Mouse (Mus musculus): ENCODE measurements around the gene Arl2. TPM values are rescaled to one million over a fixed set of nuclear protein-coding genes. Genes with fewer than 3 reads are reported as not detected.
A peak's percentile ranks its signal among the peaks of the same experiment; 100 is the strongest.
"Not testable (repeated sequence)": the region's sequence is repeated elsewhere in the genome, so short reads cannot be mapped to it uniquely, and the experiment has no call there.

Gene Arl2
- polyA plus RNA-seq, 1 experiment from 2014 or later = 68.0 TPM

DNA sequence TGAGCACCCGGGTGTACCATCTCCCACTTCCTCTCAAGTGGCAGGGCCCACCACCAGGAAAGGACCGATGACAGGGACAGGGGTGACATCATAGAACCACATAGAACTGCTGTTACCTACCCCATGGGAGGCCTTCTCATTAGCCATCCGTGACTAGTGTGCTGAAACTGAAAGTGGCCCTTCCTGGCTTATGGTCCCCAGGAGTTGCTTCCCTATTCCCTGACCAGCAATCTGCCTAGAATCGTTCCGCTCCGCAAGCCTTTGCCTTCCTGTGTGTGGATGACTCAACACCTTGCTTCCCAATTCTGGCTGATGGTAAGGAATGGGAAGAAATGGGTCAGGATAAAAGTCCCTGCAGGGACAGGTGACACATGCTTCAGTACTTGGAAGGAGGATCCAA lies 15.9 kb upstream of the Arl2 start:
- WGBS = 71% methylated on average over 6 of the region's 6 CpGs
- no peaks in the 10 kb centered on the region for H3K36me3 ChIP-seq (ENCODE audit: control insufficient read depth, insufficient read depth, low read length)
- no peak overlapping the region for H3K4me3 ChIP-seq (ENCODE audit: low read depth, low read length)
- H3K4me1 ChIP-seq (ENCODE audit: control insufficient read depth, insufficient read depth, low read length) = no peaks in the 10 kb centered on the region
- H3K4me2 ChIP-seq (ENCODE audit: low read depth, severe bottlenecking) = no peak overlapping the region
- H3K27me3 ChIP-seq (ENCODE audit: control insufficient read depth, insufficient read depth, low read length) = no peaks in the 10 kb centered on the region
- ATAC-seq (ENCODE audit: insufficient number of reproducible peaks, low FRiP score, low TSS enrichment, low read depth) = no peak
- no peaks in the 10 kb centered on the region for H3K9me3 ChIP-seq (ENCODE audit: control insufficient read depth, low read length)
- H3K9ac ChIP-seq (ENCODE audit: low read length) = no peak overlapping the region
- H3K27ac ChIP-seq (replicated peaks; ENCODE audit: low read depth, low read length) = no peak overlapping the region
- DNase-seq (ENCODE audit: low spot score) = no peak

DNA sequence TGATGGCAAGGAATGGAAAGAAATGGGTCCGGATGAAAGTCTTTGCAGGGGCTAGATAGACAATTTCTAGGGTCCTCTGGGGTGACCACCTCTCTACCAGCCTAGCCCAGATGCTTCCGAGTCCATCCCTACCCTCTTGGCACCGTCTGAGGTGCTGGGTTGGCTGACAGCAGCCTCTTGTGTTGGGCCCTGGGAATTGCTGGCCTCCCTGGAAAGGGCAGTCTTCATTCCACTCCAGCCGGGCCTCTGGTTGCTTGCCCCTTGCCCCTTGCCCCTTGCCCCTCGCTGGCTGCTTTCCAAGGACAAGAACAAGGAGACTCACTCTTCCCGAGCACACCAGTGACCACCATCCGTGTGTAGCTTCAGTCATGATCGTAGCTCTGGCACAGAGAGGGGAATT lies 15.0 kb upstream of the Arl2 start:
- Histone ChIP-seq H3K9me3 (ENCODE audit: control insufficient read depth, low read length) (no peaks in the 10 kb centered on the region), H3K36me3 (ENCODE audit: control insufficient read depth, insufficient read depth, low read length) (no peaks in the 10 kb centered on the region), H3K4me2 (ENCODE audit: low read depth, severe bottlenecking) (no peak overlapping the region), H3K27ac (replicated peaks; ENCODE audit: low read depth, low read length) (no peak overlapping the region), H3K9ac (ENCODE audit: low read length) (no peak overlapping the region), H3K4me3 (ENCODE audit: low read depth, low read length) (no peak overlapping the region), H3K27me3 (ENCODE audit: control insufficient read depth, insufficient read depth, low read length) (no peaks in the 10 kb centered on the region), H3K4me1 (ENCODE audit: control insufficient read depth, insufficient read depth, low read length) (no peaks in the 10 kb centered on the region)
- ATAC-seq (ENCODE audit: insufficient number of reproducible peaks, low FRiP score, low TSS enrichment, low read depth) (no peak), DNase-seq (ENCODE audit: low spot score) (no peak)
- 65% methylated on average over 8 of the region's 8 CpGs for WGBS

DNA sequence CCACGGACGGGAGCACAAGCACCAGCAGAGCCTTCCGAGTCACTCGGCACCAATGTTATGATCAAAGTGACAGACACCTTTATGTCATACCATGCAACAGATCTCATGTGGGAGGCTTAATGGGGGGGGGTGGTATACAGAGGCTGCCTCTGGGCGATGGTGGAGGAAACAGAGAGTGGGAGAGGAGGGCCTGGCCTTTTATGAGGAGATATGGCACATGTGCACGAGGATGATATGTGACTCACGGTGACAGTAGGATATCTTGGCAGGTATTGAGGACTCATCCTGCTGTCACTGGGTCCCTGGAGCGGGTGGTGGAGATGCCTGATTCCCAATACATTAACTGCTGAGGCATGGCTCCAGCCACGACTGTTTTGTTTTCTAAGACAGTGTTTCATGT lies 13.8 kb upstream of the Arl2 start:
- Histone ChIP-seq H3K27me3 (ENCODE audit: control insufficient read depth, insufficient read depth, low read length) (no peaks in the 10 kb centered on the region), H3K36me3 (ENCODE audit: control insufficient read depth, insufficient read depth, low read length) (no peaks in the 10 kb centered on the region), H3K9ac (ENCODE audit: low read length) (no peak overlapping the region), H3K4me1 (ENCODE audit: control insufficient read depth, insufficient read depth, low read length) (no peaks in the 10 kb centered on the region), H3K9me3 (ENCODE audit: control insufficient read depth, low read length) (no peaks in the 10 kb centered on the region), H3K4me2 (ENCODE audit: low read depth, severe bottlenecking) (no peak overlapping the region), H3K27ac (replicated peaks; ENCODE audit: low read depth, low read length) (no peak overlapping the region), H3K4me3 (ENCODE audit: low read depth, low read length) (no peak overlapping the region)
- DNase-seq (ENCODE audit: low spot score) = no peak
- WGBS = 85% methylated on average over 9 of the region's 9 CpGs
- no peak for ATAC-seq (ENCODE audit: insufficient number of reproducible peaks, low FRiP score, low TSS enrichment, low read depth)

- WGBS = 76% methylated on average over 5 of the region's 5 CpGs
- Histone ChIP-seq H3K9me3 (ENCODE audit: control insufficient read depth, low read length) (no peaks in the 10 kb centered on the region), H3K27ac (replicated peaks; ENCODE audit: low read depth, low read length) (no peak overlapping the region), H3K27me3 (ENCODE audit: control insufficient read depth, insufficient read depth, low read length) (no peaks in the 10 kb centered on the region), H3K36me3 (ENCODE audit: control insufficient read depth, insufficient read depth, low read length) (no peaks in the 10 kb centered on the region), H3K4me1 (ENCODE audit: control insufficient read depth, insufficient read depth, low read length) (peaks cover 6% of the 10 kb centered on the region), H3K4me2 (ENCODE audit: low read depth, severe bottlenecking) (no peak overlapping the region), H3K9ac (ENCODE audit: low read length) (no peak overlapping the region), H3K4me3 (ENCODE audit: low read depth, low read length) (no peak overlapping the region)
- ATAC-seq (ENCODE audit: insufficient number of reproducible peaks, low FRiP score, low TSS enrichment, low read depth) (no peak), DNase-seq (ENCODE audit: low spot score) (no peak)
Observed at GRCm38 (mm10) chr19:6144842-6145241, 3.5 kb upstream of the Arl2 start.

- ATAC-seq (ENCODE audit: insufficient number of reproducible peaks, low FRiP score, low TSS enrichment, low read depth) = peak; percentile 92
- H3K27ac ChIP-seq (replicated peaks; ENCODE audit: low read depth, low read length) = peak within 1 kb of the TSS; percentile 93
- H3K9ac ChIP-seq (ENCODE audit: low read length) = peak within 1 kb of the TSS; percentile 86
- no peaks in the 10 kb centered on the region for H3K9me3 ChIP-seq (ENCODE audit: control insufficient read depth, low read length)
- peak; percentile 97 for DNase-seq (ENCODE audit: low spot score)
- H3K4me3 ChIP-seq (ENCODE audit: low read depth, low read length) = peak within 1 kb of the TSS; percentile 56
- no peaks in the 10 kb centered on the region for H3K27me3 ChIP-seq (ENCODE audit: control insufficient read depth, insufficient read depth, low read length)
- WGBS = under 1% methylated on average over 67 of the region's 68 CpGs
- H3K4me2 ChIP-seq (ENCODE audit: low read depth, severe bottlenecking) = peak within 1 kb of the TSS; percentile 73
- H3K36me3 ChIP-seq (ENCODE audit: control insufficient read depth, insufficient read depth, low read length) = 0 out of 2 replicates have a peak, but pooled peaks cover 2% of the 10 kb centered on the region
- H3K4me1 ChIP-seq (ENCODE audit: control insufficient read depth, insufficient read depth, low read length) = peaks cover 7% of the 10 kb centered on the region
Observed at GRCm38 (mm10) chr19:6140678-6141393, 512 bp downstream of the Arl2 start, which contains the start of gene Batf2. Batf2 (plus strand) TSS chr19:6140983.

GRCm38 (mm10) chr19:6140374-6140677 lies 1.0 kb downstream of the Arl2 start:
- DNase-seq (ENCODE audit: low spot score) (no peak), ATAC-seq (ENCODE audit: insufficient number of reproducible peaks, low FRiP score, low TSS enrichment, low read depth) (no peak)
- no peaks in the 10 kb centered on the region for H3K9me3 ChIP-seq (ENCODE audit: control insufficient read depth, low read length)
- H3K4me2 ChIP-seq (ENCODE audit: low read depth, severe bottlenecking) = peak overlapping the region; percentile 73
- peak overlapping the region; percentile 56 for H3K4me3 ChIP-seq (ENCODE audit: low read depth, low read length)
- 7% methylated on average over 16 of the region's 16 CpGs for WGBS
- peaks cover 7% of the 10 kb centered on the region for H3K4me1 ChIP-seq (ENCODE audit: control insufficient read depth, insufficient read depth, low read length)
- H3K27me3 ChIP-seq (ENCODE audit: control insufficient read depth, insufficient read depth, low read length) = no peaks in the 10 kb centered on the region
- 0 out of 2 replicates have a peak, but pooled peaks cover 2% of the 10 kb centered on the region for H3K36me3 ChIP-seq (ENCODE audit: control insufficient read depth, insufficient read depth, low read length)
- H3K9ac ChIP-seq (ENCODE audit: low read length) = peak overlapping the region; percentile 86
- peak overlapping the region; percentile 93 for H3K27ac ChIP-seq (replicated peaks; ENCODE audit: low read depth, low read length)

DNA sequence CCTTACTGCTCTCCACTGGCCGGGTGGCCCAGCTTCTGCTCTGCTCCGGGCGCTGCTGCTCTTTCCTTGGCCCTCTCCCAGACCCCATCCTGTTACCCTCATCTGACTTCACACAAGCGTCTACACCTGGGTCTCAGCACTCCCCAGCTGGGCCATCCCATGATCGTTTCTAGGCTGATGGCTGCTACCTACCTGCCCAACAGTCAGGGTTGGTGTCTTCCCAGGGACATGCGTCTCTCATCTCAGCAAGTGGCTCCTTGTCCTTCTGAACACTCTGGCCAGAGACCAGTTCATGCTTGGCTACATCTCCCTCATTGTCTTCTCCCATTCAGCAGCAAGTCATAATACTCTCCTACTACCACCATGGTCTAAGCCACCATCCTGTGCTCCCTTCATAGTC lies 1.6 kb downstream of the Arl2 start:
- Histone ChIP-seq H3K4me2 (ENCODE audit: low read depth, severe bottlenecking) (peak overlapping the region; percentile 73; the same call in 1 of the 2 replicates), H3K4me1 (ENCODE audit: control insufficient read depth, insufficient read depth, low read length) (peaks cover 7% of the 10 kb centered on the region), H3K27me3 (ENCODE audit: control insufficient read depth, insufficient read depth, low read length) (no peaks in the 10 kb centered on the region), H3K27ac (replicated peaks; ENCODE audit: low read depth, low read length) (no peak overlapping the region), H3K4me3 (ENCODE audit: low read depth, low read length) (no peak overlapping the region), H3K9ac (ENCODE audit: low read length) (no peak overlapping the region; the same call in 1 of the 2 replicates), H3K36me3 (ENCODE audit: control insufficient read depth, insufficient read depth, low read length) (peaks cover 2% of the 10 kb centered on the region; the same call in 1 of the 2 replicates), H3K9me3 (ENCODE audit: control insufficient read depth, low read length) (no peaks in the 10 kb centered on the region)
- whole genome bisulfite sequencing = 89% methylated on average over 6 of the region's 6 CpGs
- ATAC-seq (ENCODE audit: insufficient number of reproducible peaks, low FRiP score, low TSS enrichment, low read depth) = no peak
- no peak for DNase-seq (ENCODE audit: low spot score)

DNA sequence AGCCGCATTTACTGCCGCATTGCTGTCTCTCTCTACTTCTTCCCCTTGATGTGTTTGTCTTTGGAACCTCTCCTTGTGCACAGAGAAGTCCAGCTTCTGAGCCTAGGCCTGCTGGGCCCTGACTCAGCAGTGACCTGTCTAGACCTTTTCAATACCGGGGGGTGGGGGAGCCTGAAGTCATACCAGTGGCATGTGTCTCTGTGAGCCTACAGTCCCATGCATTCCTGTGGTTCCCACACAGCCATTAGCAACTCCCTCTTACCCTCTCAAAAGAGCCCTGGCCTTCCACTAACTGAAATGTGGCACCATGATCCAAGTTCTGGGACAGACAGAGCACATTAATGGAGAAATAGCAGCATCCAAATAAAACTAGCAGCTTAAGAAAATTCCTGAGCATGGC lies 5.0 kb downstream of the Arl2 start:
- peaks cover 4% of the 10 kb centered on the region; the same call in 1 of the 2 replicates for H3K36me3 ChIP-seq (ENCODE audit: control insufficient read depth, insufficient read depth, low read length)
- H3K9ac ChIP-seq (ENCODE audit: low read length) = no peak overlapping the region
- H3K9me3 ChIP-seq (ENCODE audit: control insufficient read depth, low read length) = no peaks in the 10 kb centered on the region
- WGBS = 90% methylated on average over 3 of the region's 3 CpGs
- H3K4me1 ChIP-seq (ENCODE audit: control insufficient read depth, insufficient read depth, low read length) = peaks cover 7% of the 10 kb centered on the region
- no peak for DNase-seq (ENCODE audit: low spot score)
- no peak overlapping the region for H3K4me2 ChIP-seq (ENCODE audit: low read depth, severe bottlenecking)
- ATAC-seq (ENCODE audit: insufficient number of reproducible peaks, low FRiP score, low TSS enrichment, low read depth) = no peak
- no peaks in the 10 kb centered on the region for H3K27me3 ChIP-seq (ENCODE audit: control insufficient read depth, insufficient read depth, low read length)
- no peak overlapping the region for H3K4me3 ChIP-seq (ENCODE audit: low read depth, low read length)
- H3K27ac ChIP-seq (replicated peaks; ENCODE audit: low read depth, low read length) = no peak overlapping the region

- DNase-seq (ENCODE audit: low spot score); H3K27me3 ChIP-seq (ENCODE audit: control insufficient read depth, insufficient read depth, low read length); H3K9me3 ChIP-seq (ENCODE audit: control insufficient read depth, low read length); ATAC-seq (ENCODE audit: insufficient number of reproducible peaks, low FRiP score, low TSS enrichment, low read depth); H3K4me2 ChIP-seq (ENCODE audit: low read depth, severe bottlenecking); H3K9ac ChIP-seq (ENCODE audit: low read length); H3K4me1 ChIP-seq (ENCODE audit: control insufficient read depth, insufficient read depth, low read length); H3K4me3 ChIP-seq (ENCODE audit: low read depth, low read length); H3K27ac ChIP-seq (replicated peaks; ENCODE audit: low read depth, low read length); H3K36me3 ChIP-seq (ENCODE audit: control insufficient read depth, insufficient read depth, low read length): not testable (repeated sequence)
- WGBS = 50% methylated on average over 1 of the region's 1 CpGs
Observed at GRCm38 (mm10) chr19:6133197-6133596, 8.2 kb downstream of the Arl2 start.
